Mouse (Mus musculus) ES-E14 (cell line): ENCODE measurements around the gene Fam184b.

ENCODE experiments used
- HCFC1 ChIP-seq: IDR thresholded peaks from 2 replicates; pipeline ENCODE4 v1.6.1; 2012; ENCODE audit warnings: low read length, inconsistent platforms, borderline replicate concordance; ENCODE audit not compliant: insufficient read depth
- ZNF384 ChIP-seq: IDR thresholded peaks from 2 replicates; pipeline ENCODE4 v1.6.1; 2012; ENCODE audit warnings: low read depth, low read length, inconsistent platforms

DNA sequence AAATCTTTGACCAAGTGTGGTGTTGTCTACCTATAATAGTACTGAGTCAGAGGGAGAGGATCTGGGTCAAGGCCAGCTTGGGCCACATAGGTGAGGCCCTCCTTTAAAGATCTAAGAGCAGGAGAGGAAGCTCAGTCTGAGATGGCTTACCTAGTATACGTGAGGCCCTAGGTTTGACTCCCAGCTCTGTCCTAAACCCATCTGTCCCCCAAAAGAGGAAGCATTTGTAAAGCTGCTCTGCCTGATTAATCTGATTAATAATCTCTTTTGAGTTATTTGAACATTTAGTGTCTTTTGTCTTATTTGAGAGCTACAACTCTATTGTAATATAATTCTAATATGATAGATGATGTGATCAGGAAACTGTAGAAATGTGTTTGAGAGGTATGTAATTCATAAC, 44.0 kb upstream of the Fam184b start:
- TF ChIP-seq ZNF384 (no peak), HCFC1 (no peak)
